Mouse (Mus musculus): ENCODE measurements around the gene Pde4dip. TPM values are rescaled to one million over a fixed set of nuclear protein-coding genes. Genes with fewer than 3 reads are reported as not detected.

The Pde4dip gene
- polyA plus RNA-seq, 1 experiment = 134 TPM

- TF ChIP-seq POLR2AphosphoS2 (IDR thresholded peaks at IDR 0.05; ENCODE audit: insufficient read length, low read depth) (no peak), TCF3 (IDR thresholded peaks at IDR 0.05; ENCODE audit: insufficient read length, low read depth) (no peak), POLR2A (IDR thresholded peaks at IDR 0.05; ENCODE audit: insufficient read length, low read depth) (no peak), USF1 (IDR thresholded peaks at IDR 0.05; ENCODE audit: low read depth) (no peak), MYOD1 (IDR thresholded peaks at IDR 0.05; ENCODE audit: control insufficient read depth in 1 of 3, insufficient read length in 2 of 3, low read depth in 2 of 3) (no peak), MAX (IDR thresholded peaks at IDR 0.05; ENCODE audit: low read depth) (no peak), CEBPB (IDR thresholded peaks at IDR 0.05; ENCODE audit: insufficient read depth, poor library complexity, severe bottlenecking) (no peak), SRF (IDR thresholded peaks at IDR 0.05; ENCODE audit: control insufficient read depth, insufficient read length, low read depth) (no peak), REST (IDR thresholded peaks at IDR 0.05; ENCODE audit: insufficient read depth, insufficient read length) (no peak), TCF12 (IDR thresholded peaks at IDR 0.05; ENCODE audit: insufficient read depth, poor library complexity, severe bottlenecking) (no peak), MYOG (IDR thresholded peaks at IDR 0.05; ENCODE audit: control insufficient read depth in 1 of 3, insufficient read depth in 1 of 3, insufficient read length in 2 of 3, low read depth in 2 of 3) (no peak), E2F4 (IDR thresholded peaks at IDR 0.05; ENCODE audit: insufficient read depth) (no peak)
- Histone ChIP-seq H3K36me3 (ENCODE audit: control insufficient read depth, insufficient read depth) (peaks cover 34% of the 10 kb centered on the region), H3K4me2 (ENCODE audit: low read depth) (no peak overlapping the region), H3K4me3 (no peak overlapping the region), H3ac (ENCODE audit: control insufficient read depth, insufficient read length) (no peak overlapping the region), H3K79me2 (ENCODE audit: control insufficient read depth, insufficient read depth) (no peaks in the 10 kb centered on the region), H3K27me3 (ENCODE audit: control insufficient read depth, insufficient read depth, insufficient read length) (no peaks in the 10 kb centered on the region)
Measured at GRCm38 (mm10) chr3:97735575-97735974, 152.9 kb downstream of the Pde4dip start.

DNA sequence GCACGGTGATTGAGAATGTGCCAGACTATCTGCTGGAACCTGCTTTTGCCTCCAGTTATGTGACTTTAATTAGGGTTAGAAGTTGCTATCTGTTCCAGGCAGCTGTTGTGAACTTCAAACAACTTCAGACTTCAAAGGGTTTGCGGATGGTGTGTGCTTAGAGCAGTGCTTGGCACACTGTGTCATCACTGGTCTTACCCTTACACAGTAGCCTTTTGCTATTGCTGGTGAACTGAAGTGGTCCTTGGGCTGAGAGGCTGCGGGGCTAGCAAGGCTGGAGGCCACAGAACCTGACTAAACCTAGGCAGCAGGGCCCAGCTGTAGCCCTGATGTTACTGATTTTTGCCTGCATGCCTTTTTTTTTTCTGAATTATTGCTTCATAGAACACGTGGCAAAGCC, 154.2 kb downstream of the Pde4dip start:
- H3ac ChIP-seq (ENCODE audit: control insufficient read depth, insufficient read length) = no peak overlapping the region
- TF ChIP-seq POLR2AphosphoS2 (IDR thresholded peaks at IDR 0.05; ENCODE audit: insufficient read length, low read depth) (peak; percentile 40), MYOD1 (IDR thresholded peaks at IDR 0.05; ENCODE audit: control insufficient read depth in 1 of 3, insufficient read length in 2 of 3, low read depth in 2 of 3) (no peak), USF1 (IDR thresholded peaks at IDR 0.05; ENCODE audit: low read depth) (no peak), CEBPB (IDR thresholded peaks at IDR 0.05; ENCODE audit: insufficient read depth, poor library complexity, severe bottlenecking) (no peak), TCF12 (IDR thresholded peaks at IDR 0.05; ENCODE audit: insufficient read depth, poor library complexity, severe bottlenecking) (no peak), TCF3 (IDR thresholded peaks at IDR 0.05; ENCODE audit: insufficient read length, low read depth) (no peak), POLR2A (IDR thresholded peaks at IDR 0.05; ENCODE audit: insufficient read length, low read depth) (no peak)
- no peak overlapping the region for H3K4me3 ChIP-seq
- H3K36me3 ChIP-seq (ENCODE audit: control insufficient read depth, insufficient read depth) = peaks cover 32% of the 10 kb centered on the region
- no peak overlapping the region for H3K4me2 ChIP-seq (ENCODE audit: low read depth)
- no peaks in the 10 kb centered on the region for H3K79me2 ChIP-seq (ENCODE audit: control insufficient read depth, insufficient read depth)
- no peaks in the 10 kb centered on the region for H3K27me3 ChIP-seq (ENCODE audit: control insufficient read depth, insufficient read depth, insufficient read length)

DNA sequence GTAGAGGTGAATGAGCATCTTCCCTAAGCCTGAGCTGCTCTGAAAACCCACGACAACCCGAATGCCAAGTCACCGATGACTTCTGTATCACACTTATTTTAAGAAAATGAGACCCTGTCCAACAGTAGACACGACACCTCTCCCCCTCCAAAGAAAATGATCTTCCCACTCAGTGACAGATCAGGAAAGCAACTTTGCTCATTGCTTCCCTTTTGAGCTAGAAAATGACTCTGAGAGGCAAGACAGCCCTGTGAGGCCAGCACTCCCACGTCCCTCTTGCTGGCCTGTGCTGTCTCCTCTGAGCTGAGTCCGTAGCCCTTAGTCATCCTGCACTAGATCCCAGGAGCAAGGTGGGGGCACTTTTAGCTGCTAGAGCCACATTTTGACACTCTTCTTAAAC, 155.9 kb downstream of the Pde4dip start:
- no peaks in the 10 kb centered on the region for H3K27me3 ChIP-seq (ENCODE audit: control insufficient read depth, insufficient read depth, insufficient read length)
- H3K79me2 ChIP-seq (ENCODE audit: control insufficient read depth, insufficient read depth) = no peaks in the 10 kb centered on the region
- H3ac ChIP-seq (ENCODE audit: control insufficient read depth, insufficient read length) = no peak overlapping the region
- no peak overlapping the region for H3K4me2 ChIP-seq (ENCODE audit: low read depth)
- TF ChIP-seq REST (IDR thresholded peaks at IDR 0.05; ENCODE audit: insufficient read depth, insufficient read length) (no peak), MAX (IDR thresholded peaks at IDR 0.05; ENCODE audit: low read depth) (no peak), E2F4 (IDR thresholded peaks at IDR 0.05; ENCODE audit: insufficient read depth) (no peak), POLR2AphosphoS2 (IDR thresholded peaks at IDR 0.05; ENCODE audit: insufficient read length, low read depth) (no peak), POLR2A (IDR thresholded peaks at IDR 0.05; ENCODE audit: insufficient read length, low read depth) (no peak), USF1 (IDR thresholded peaks at IDR 0.05; ENCODE audit: low read depth) (no peak), MYOD1 (IDR thresholded peaks at IDR 0.05; ENCODE audit: control insufficient read depth in 1 of 3, insufficient read length in 2 of 3, low read depth in 2 of 3) (no peak), SRF (IDR thresholded peaks at IDR 0.05; ENCODE audit: control insufficient read depth, insufficient read length, low read depth) (no peak), CEBPB (IDR thresholded peaks at IDR 0.05; ENCODE audit: insufficient read depth, poor library complexity, severe bottlenecking) (no peak), MYOG (IDR thresholded peaks at IDR 0.05; ENCODE audit: control insufficient read depth in 1 of 3, insufficient read depth in 1 of 3, insufficient read length in 2 of 3, low read depth in 2 of 3) (no peak), TCF3 (IDR thresholded peaks at IDR 0.05; ENCODE audit: insufficient read length, low read depth) (no peak), TCF12 (IDR thresholded peaks at IDR 0.05; ENCODE audit: insufficient read depth, poor library complexity, severe bottlenecking) (no peak)
- H3K4me3 ChIP-seq = no peak overlapping the region
- peaks cover 26% of the 10 kb centered on the region for H3K36me3 ChIP-seq (ENCODE audit: control insufficient read depth, insufficient read depth)

GRCm38 (mm10) chr3:97730624-97731023, 157.9 kb downstream of the Pde4dip start:
- peaks cover 10% of the 10 kb centered on the region for H3K36me3 ChIP-seq (ENCODE audit: control insufficient read depth, insufficient read depth)
- H3K4me3 ChIP-seq = no peak overlapping the region
- H3K79me2 ChIP-seq (ENCODE audit: control insufficient read depth, insufficient read depth) = no peaks in the 10 kb centered on the region
- no peak for TF ChIP-seq REST (IDR thresholded peaks at IDR 0.05; ENCODE audit: insufficient read depth, insufficient read length)
- TF ChIP-seq MAX (IDR thresholded peaks at IDR 0.05; ENCODE audit: low read depth) = no peak
- TF ChIP-seq TCF3 (IDR thresholded peaks at IDR 0.05; ENCODE audit: insufficient read length, low read depth) = no peak
- TF ChIP-seq E2F4 (IDR thresholded peaks at IDR 0.05; ENCODE audit: insufficient read depth) = no peak
- no peak for TF ChIP-seq MYOG (IDR thresholded peaks at IDR 0.05; ENCODE audit: control insufficient read depth in 1 of 3, insufficient read depth in 1 of 3, insufficient read length in 2 of 3, low read depth in 2 of 3)
- no peak for TF ChIP-seq MYOD1 (IDR thresholded peaks at IDR 0.05; ENCODE audit: control insufficient read depth in 1 of 3, insufficient read length in 2 of 3, low read depth in 2 of 3)
- H3K27me3 ChIP-seq (ENCODE audit: control insufficient read depth, insufficient read depth, insufficient read length) = no peaks in the 10 kb centered on the region
- no peak overlapping the region for H3K4me2 ChIP-seq (ENCODE audit: low read depth)
- H3ac ChIP-seq (ENCODE audit: control insufficient read depth, insufficient read length) = no peak overlapping the region

- peaks cover 10% of the 10 kb centered on the region for H3K36me3 ChIP-seq (ENCODE audit: control insufficient read depth, insufficient read depth)
- TF ChIP-seq MAX (IDR thresholded peaks at IDR 0.05; ENCODE audit: low read depth) (no peak), SRF (IDR thresholded peaks at IDR 0.05; ENCODE audit: control insufficient read depth, insufficient read length, low read depth) (no peak), E2F4 (IDR thresholded peaks at IDR 0.05; ENCODE audit: insufficient read depth) (no peak), POLR2AphosphoS2 (IDR thresholded peaks at IDR 0.05; ENCODE audit: insufficient read length, low read depth) (no peak), REST (IDR thresholded peaks at IDR 0.05; ENCODE audit: insufficient read depth, insufficient read length) (no peak), TCF12 (IDR thresholded peaks at IDR 0.05; ENCODE audit: insufficient read depth, poor library complexity, severe bottlenecking) (no peak), TCF3 (IDR thresholded peaks at IDR 0.05; ENCODE audit: insufficient read length, low read depth) (no peak), POLR2A (IDR thresholded peaks at IDR 0.05; ENCODE audit: insufficient read length, low read depth) (no peak), MYOG (IDR thresholded peaks at IDR 0.05; ENCODE audit: control insufficient read depth in 1 of 3, insufficient read depth in 1 of 3, insufficient read length in 2 of 3, low read depth in 2 of 3) (no peak), CEBPB (IDR thresholded peaks at IDR 0.05; ENCODE audit: insufficient read depth, poor library complexity, severe bottlenecking) (no peak), USF1 (IDR thresholded peaks at IDR 0.05; ENCODE audit: low read depth) (no peak), MYOD1 (IDR thresholded peaks at IDR 0.05; ENCODE audit: control insufficient read depth in 1 of 3, insufficient read length in 2 of 3, low read depth in 2 of 3) (no peak)
- H3K27me3 ChIP-seq (ENCODE audit: control insufficient read depth, insufficient read depth, insufficient read length) = no peaks in the 10 kb centered on the region
- no peak overlapping the region for H3K4me3 ChIP-seq
- no peaks in the 10 kb centered on the region for H3K79me2 ChIP-seq (ENCODE audit: control insufficient read depth, insufficient read depth)
- no peak overlapping the region for H3ac ChIP-seq (ENCODE audit: control insufficient read depth, insufficient read length)
- no peak overlapping the region for H3K4me2 ChIP-seq (ENCODE audit: low read depth)
Measured at GRCm38 (mm10) chr3:97730131-97730530, 158.4 kb downstream of the Pde4dip start.

Data from myocyte (in vitro differentiated cells).